Mouse (Mus musculus): Measurements from ENCODE around the gene Gprin1.

DNA sequence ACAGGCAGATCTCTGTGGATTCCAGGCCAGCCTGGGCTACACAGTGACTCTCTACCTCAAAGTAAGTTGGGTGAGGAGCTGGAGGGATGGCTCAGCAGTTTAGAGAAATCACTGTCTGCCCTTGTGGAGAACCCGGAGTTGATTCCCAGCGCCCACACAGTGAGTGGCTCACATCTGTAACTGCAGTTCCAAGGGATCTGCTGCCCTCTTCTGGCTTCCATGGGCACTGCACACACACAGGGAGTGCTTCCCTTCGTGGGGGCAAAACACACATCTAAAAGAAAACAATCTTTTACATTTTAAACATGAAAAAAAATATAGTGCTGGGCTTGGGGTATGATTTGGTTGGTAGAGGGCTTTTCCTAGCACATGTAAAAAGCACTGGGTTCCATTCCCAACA is 26.5 kb downstream of the Gprin1 start:
- TF ChIP-seq MYOG (IDR thresholded peaks at IDR 0.05; ENCODE audit: control insufficient read depth in 1 of 3, insufficient read depth in 1 of 3, insufficient read length in 2 of 3, low read depth in 2 of 3) = no peak
- no peak for TF ChIP-seq POLR2A (IDR thresholded peaks at IDR 0.05; ENCODE audit: insufficient read length, low read depth)
- no peak for TF ChIP-seq USF1 (IDR thresholded peaks at IDR 0.05; ENCODE audit: low read depth)
- no peak for TF ChIP-seq MAX (IDR thresholded peaks at IDR 0.05; ENCODE audit: low read depth)
- TF ChIP-seq POLR2AphosphoS2 (IDR thresholded peaks at IDR 0.05; ENCODE audit: insufficient read length, low read depth) = no peak
- TF ChIP-seq CEBPB (IDR thresholded peaks at IDR 0.05; ENCODE audit: insufficient read depth, poor library complexity, severe bottlenecking) = no peak
- TF ChIP-seq TCF3 (IDR thresholded peaks at IDR 0.05; ENCODE audit: insufficient read length, low read depth) = no peak

All from myocyte (in vitro differentiated cells).